Mouse (Mus musculus) myocyte (in vitro differentiated cells): ENCODE results near the gene Dennd1b. TPM values are rescaled to one million over a fixed set of nuclear protein-coding genes. Genes with fewer than 3 reads are reported as not detected.
A peak's percentile ranks its signal among the peaks of the same experiment; 100 is the strongest.

ENCODE experiments used
- H3K27me3 ChIP-seq: one replicate; pipeline ENCODE4 v1.6.1; 2011; ENCODE audit not compliant: control insufficient read depth, insufficient read depth, insufficient read length
- H3K36me3 ChIP-seq: one replicate; pipeline ENCODE4 v1.6.1; 2011; ENCODE audit not compliant: control insufficient read depth, insufficient read depth
- H3K4me2 ChIP-seq: one replicate; pipeline ENCODE4 v1.6.1; 2011; ENCODE audit warnings: low read depth, control low read depth
- H3K4me3 ChIP-seq: one replicate; pipeline ENCODE4 v1.5.1; 2011; ENCODE audit warnings: mild to moderate bottlenecking, control low read depth, moderate library complexity
- H3K79me2 ChIP-seq: one replicate; pipeline ENCODE4 v1.6.1; 2011; ENCODE audit not compliant: control insufficient read depth, insufficient read depth
- H3ac ChIP-seq: one replicate; pipeline ENCODE4 v1.6.1; 2011; ENCODE audit not compliant: control insufficient read depth, insufficient read length
- CEBPB ChIP-seq: IDR thresholded peaks from 2 replicates; pipeline ENCODE4 v1.6.1; 2011; ENCODE audit warnings: mild to moderate bottlenecking, moderate library complexity; ENCODE audit not compliant: poor library complexity, insufficient read depth, severe bottlenecking
- E2F4 ChIP-seq: IDR thresholded peaks from one replicate; pipeline ENCODE4 v1.6.1; 2011; ENCODE audit warnings: mild to moderate bottlenecking, control low read depth, moderate library complexity; ENCODE audit not compliant: insufficient read depth
- MAX ChIP-seq: IDR thresholded peaks from one replicate; pipeline ENCODE4 v1.6.1; 2011; ENCODE audit warnings: low read depth, mild to moderate bottlenecking, control low read depth
- MYOD1 ChIP-seq, 3 experiments: IDR thresholded peaks; one replicate each; pipeline ENCODE4 v1.6.1; 2011; ENCODE audit warnings: control low read depth in 2 of 3, low read depth in 2 of 3, mild to moderate bottlenecking in 2 of 3, moderate library complexity in 1 of 3; ENCODE audit not compliant: insufficient read length in 2 of 3, control insufficient read depth in 1 of 3
- MYOG ChIP-seq, 3 experiments: IDR thresholded peaks; one replicate each; pipeline ENCODE4 v1.6.1; 2011; ENCODE audit warnings: control low read depth in 2 of 3, low read depth in 2 of 3, mild to moderate bottlenecking in 2 of 3; ENCODE audit not compliant: insufficient read length in 2 of 3, control insufficient read depth in 1 of 3, insufficient read depth in 1 of 3
- POLR2A ChIP-seq: IDR thresholded peaks from one replicate; pipeline ENCODE4 v1.6.1; 2011; ENCODE audit warnings: low read depth, mild to moderate bottlenecking, control low read depth, moderate library complexity; ENCODE audit not compliant: insufficient read length
- POLR2AphosphoS2 ChIP-seq: IDR thresholded peaks from one replicate; pipeline ENCODE4 v1.6.1; 2011; ENCODE audit warnings: low read depth, control low read depth; ENCODE audit not compliant: insufficient read length
- REST ChIP-seq: IDR thresholded peaks from one replicate; pipeline ENCODE4 v1.6.1; 2011; ENCODE audit warnings: mild to moderate bottlenecking, control low read depth, moderate library complexity; ENCODE audit not compliant: insufficient read depth, insufficient read length
- SRF ChIP-seq: IDR thresholded peaks from one replicate; pipeline ENCODE4 v1.6.1; 2011; ENCODE audit warnings: low read depth; ENCODE audit not compliant: control insufficient read depth, insufficient read length
- TCF12 ChIP-seq: IDR thresholded peaks from one replicate; pipeline ENCODE4 v1.6.1; 2011; ENCODE audit warnings: mild to moderate bottlenecking, control low read depth; ENCODE audit not compliant: poor library complexity, insufficient read depth, severe bottlenecking
- TCF3 ChIP-seq: IDR thresholded peaks from one replicate; pipeline ENCODE4 v1.6.1; 2011; ENCODE audit warnings: low read depth, control low read depth; ENCODE audit not compliant: insufficient read length
- USF1 ChIP-seq: IDR thresholded peaks from one replicate; pipeline ENCODE4 v1.6.1; 2011; ENCODE audit warnings: low read depth, mild to moderate bottlenecking, control low read depth, moderate library complexity
- polyA plus RNA-seq: library from polyadenylated mRNA; unstranded; fragments of >200 nt; fragmentation: generic; extraction: Trizol; gene quantifications from one replicate; pipeline ENCODE4 v1.2.1, GENCODE M21; 2012; ENCODE audit warnings: missing spikeins

Gene Dennd1b
- polyA plus RNA-seq, 1 experiment = 1.3 TPM

DNA sequence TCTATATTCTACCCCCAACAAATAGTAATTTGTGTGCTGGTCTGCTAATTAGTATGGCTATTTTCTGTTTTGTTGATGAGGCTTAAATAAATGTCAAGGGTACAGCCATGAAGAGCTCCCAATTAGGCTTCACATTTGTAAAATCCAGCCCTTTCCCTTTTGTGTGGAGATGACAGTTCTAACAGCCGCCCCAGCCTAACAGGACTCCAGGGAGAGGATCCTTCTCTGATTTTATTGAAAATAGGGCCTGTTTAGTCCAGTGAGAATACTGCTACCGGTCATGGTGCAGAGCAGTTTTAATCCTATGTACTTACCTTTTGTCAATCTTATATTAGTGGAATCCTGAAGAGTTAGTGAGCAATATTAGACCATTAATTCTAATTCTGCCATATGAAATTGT is 189.8 kb downstream of the Dennd1b start:
- Histone ChIP-seq H3K36me3 (no peaks in the 10 kb centered on the region), H3K27me3 (no peaks in the 10 kb centered on the region), H3ac (no peak overlapping the region), H3K4me3 (no peak overlapping the region), H3K4me2 (no peak overlapping the region), H3K79me2 (no peaks in the 10 kb centered on the region)
- TF ChIP-seq MYOG (IDR thresholded peaks at IDR 0.05; ENCODE audit: control insufficient read depth in 1 of 3, insufficient read depth in 1 of 3, insufficient read length in 2 of 3, low read depth in 2 of 3) (no peak), SRF (no peak), MYOD1 (IDR thresholded peaks at IDR 0.05; ENCODE audit: control insufficient read depth in 1 of 3, insufficient read length in 2 of 3, low read depth in 2 of 3) (no peak)

- no peak overlapping the region for H3K4me2 ChIP-seq
- TF ChIP-seq REST (no peak), CEBPB (no peak), USF1 (no peak), TCF12 (no peak), POLR2A (no peak), E2F4 (no peak), MAX (no peak), POLR2AphosphoS2 (no peak), MYOD1 (IDR thresholded peaks at IDR 0.05; ENCODE audit: control insufficient read depth in 1 of 3, insufficient read length in 2 of 3, low read depth in 2 of 3) (no peak), MYOG (IDR thresholded peaks at IDR 0.05; ENCODE audit: control insufficient read depth in 1 of 3, insufficient read depth in 1 of 3, insufficient read length in 2 of 3, low read depth in 2 of 3) (no peak), SRF (no peak), TCF3 (no peak)
Observed at GRCm38 (mm10) chr1:139153493-139153892, 190.3 kb downstream of the Dennd1b start.

GRCm38 (mm10) chr1:139156397-139156796 is 193.2 kb downstream of the Dennd1b start:
- TF ChIP-seq TCF12 (no peak), POLR2A (no peak), USF1 (no peak), MYOD1 (IDR thresholded peaks at IDR 0.05; ENCODE audit: control insufficient read depth in 1 of 3, insufficient read length in 2 of 3, low read depth in 2 of 3) (no peak), E2F4 (no peak)
- H3K79me2 ChIP-seq = no peaks in the 10 kb centered on the region
- no peak overlapping the region for H3ac ChIP-seq
- H3K4me3 ChIP-seq = no peak overlapping the region
- H3K27me3 ChIP-seq = no peaks in the 10 kb centered on the region
- no peaks in the 10 kb centered on the region for H3K36me3 ChIP-seq
- H3K4me2 ChIP-seq = peak overlapping the region; percentile 50

More at GRCm38 (mm10) chr1:139153493-139153892, 190.3 kb downstream of the Dennd1b start:
- no peaks in the 10 kb centered on the region for H3K36me3 ChIP-seq
- no peak overlapping the region for H3ac ChIP-seq
- H3K27me3 ChIP-seq = no peaks in the 10 kb centered on the region
- no peaks in the 10 kb centered on the region for H3K79me2 ChIP-seq
- H3K4me3 ChIP-seq = no peak overlapping the region

DNA sequence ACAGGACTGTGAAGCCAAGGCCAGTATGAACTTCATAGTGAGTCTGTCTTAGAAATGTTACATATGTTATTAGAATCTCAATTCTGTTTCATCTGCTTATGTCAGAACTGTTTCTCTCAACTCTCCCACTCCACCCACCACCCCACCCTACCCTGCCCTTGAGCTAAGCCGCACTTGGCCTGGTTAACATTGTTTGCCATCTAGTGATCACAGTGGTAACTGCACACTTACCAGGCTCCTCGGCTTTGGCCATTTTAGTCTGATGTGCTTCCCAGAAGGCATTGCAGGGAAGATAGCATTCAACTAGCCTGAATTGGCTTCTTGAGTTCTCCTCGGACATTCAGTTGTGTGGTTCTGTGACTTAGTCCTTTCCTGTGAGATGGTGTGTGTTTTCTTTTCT is 198.4 kb downstream of the Dennd1b start:
- TF ChIP-seq CEBPB (no peak), MYOG (IDR thresholded peaks at IDR 0.05; ENCODE audit: control insufficient read depth in 1 of 3, insufficient read depth in 1 of 3, insufficient read length in 2 of 3, low read depth in 2 of 3) (no peak), USF1 (no peak), SRF (no peak), MYOD1 (IDR thresholded peaks at IDR 0.05; ENCODE audit: control insufficient read depth in 1 of 3, insufficient read length in 2 of 3, low read depth in 2 of 3) (no peak), POLR2AphosphoS2 (no peak), TCF3 (no peak), TCF12 (no peak), REST (no peak), E2F4 (no peak), POLR2A (no peak), MAX (no peak)
- Histone ChIP-seq H3K4me2 (no peak overlapping the region), H3ac (no peak overlapping the region), H3K36me3 (no peaks in the 10 kb centered on the region), H3K79me2 (no peaks in the 10 kb centered on the region), H3K4me3 (no peak overlapping the region), H3K27me3 (no peaks in the 10 kb centered on the region)

DNA sequence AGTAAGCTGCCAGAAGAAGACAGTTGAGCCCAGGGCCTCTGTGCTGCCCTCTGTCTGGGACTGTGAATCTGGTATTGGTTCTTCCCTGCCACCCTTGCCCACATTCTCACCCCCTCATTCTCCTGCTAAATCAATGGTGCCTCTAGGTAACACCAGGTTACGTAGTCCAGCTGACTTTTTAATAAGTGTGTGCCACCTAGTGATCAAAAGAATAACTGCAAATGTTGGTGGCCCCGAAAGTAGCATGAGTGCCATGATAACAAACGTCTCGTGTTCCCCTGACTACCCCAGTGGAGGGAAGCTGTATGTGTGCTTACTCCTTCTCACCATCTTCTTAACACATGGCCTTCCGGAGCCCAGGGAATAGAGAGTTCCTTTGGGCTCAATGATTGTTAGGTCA is 199.6 kb downstream of the Dennd1b start:
- H3K36me3 ChIP-seq = peaks cover 5% of the 10 kb centered on the region
- no peak for TF ChIP-seq CEBPB
- no peak for TF ChIP-seq USF1
- no peak for TF ChIP-seq SRF
- TF ChIP-seq REST = no peak
- TF ChIP-seq MAX = no peak
- TF ChIP-seq MYOG (IDR thresholded peaks at IDR 0.05; ENCODE audit: control insufficient read depth in 1 of 3, insufficient read depth in 1 of 3, insufficient read length in 2 of 3, low read depth in 2 of 3) = no peak
- no peak for TF ChIP-seq MYOD1 (IDR thresholded peaks at IDR 0.05; ENCODE audit: control insufficient read depth in 1 of 3, insufficient read length in 2 of 3, low read depth in 2 of 3)
- no peak for TF ChIP-seq TCF3
- TF ChIP-seq POLR2AphosphoS2 = no peak
- TF ChIP-seq TCF12 = no peak
- TF ChIP-seq POLR2A = no peak
- TF ChIP-seq E2F4 = no peak

More for the DNA sequence above, 199.6 kb downstream of the Dennd1b start:
- no peaks in the 10 kb centered on the region for H3K79me2 ChIP-seq
- H3K27me3 ChIP-seq = no peaks in the 10 kb centered on the region
- H3K4me2 ChIP-seq = no peak overlapping the region
- no peak overlapping the region for H3K4me3 ChIP-seq
- no peak overlapping the region for H3ac ChIP-seq
